In the genomic region with DNA sequence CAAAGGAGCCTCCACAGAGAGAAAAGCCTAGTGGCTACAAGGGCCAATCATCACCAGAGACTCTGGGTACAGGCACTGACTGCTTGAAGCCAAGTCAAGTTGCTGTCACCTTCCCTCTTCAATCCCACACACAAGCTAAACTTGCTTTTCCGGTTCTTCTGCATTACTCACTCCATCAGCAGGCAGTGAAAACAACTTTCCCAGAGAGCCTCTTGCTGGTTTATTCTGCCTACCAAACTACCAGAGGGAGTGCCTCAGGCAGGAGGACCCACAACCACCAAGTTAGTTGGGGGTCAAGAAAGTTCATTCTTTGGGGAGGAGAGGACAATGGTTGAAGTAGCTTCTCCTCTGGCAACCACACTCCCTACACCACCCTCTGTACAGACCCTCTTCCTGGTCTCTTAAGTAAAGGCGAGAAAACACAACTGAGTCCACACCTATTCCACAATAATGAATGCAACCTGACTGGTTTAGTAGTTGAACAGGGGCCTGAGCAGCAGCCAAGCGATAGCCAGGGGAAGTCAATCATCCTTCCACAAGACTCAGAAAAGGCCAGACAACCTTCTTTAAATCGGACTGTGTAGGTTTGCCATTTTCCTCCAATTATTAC, we compare ENCODE assay signal across 8 mouse cellular contexts. TPM values are rescaled to one million over a fixed set of nuclear protein-coding genes. Genes with fewer than 3 reads are reported as not detected.
DNase-seq lines count a peak whose midpoint lies in the region; ATAC-seq and TF ChIP-seq lines count a peak whose summit lies in the region.
"Had no signal": no experiment of that assay in that cellular context is flagged by ENCODE, and none has a peak within 500 bp of the region (broad histone marks: within the 10 kb centered on the region; RNA-seq: fewer than 3 reads in every experiment).

No protein-coding gene starts in this region.

- DNase-seq in brain, adult 2 months (ENCODE audit: low read depth, low spot score), result peak; percentile 68
- DNase-seq in kidney, adult 18-20 months, result peak; percentile 54
- DNase-seq in cerebellum, adult 9-11 months, result no peak
- DNase-seq in cerebellum, postnatal 36 days, result no peak
- DNase-seq in gastrocnemius, postnatal 25 days, result no peak

- TF ChIP-seq POLR2A in ES-Bruce4 (IDR thresholded peaks at IDR 0.05; ENCODE audit: insufficient read depth, low read length), result no peak

- H3K36me3 ChIP-seq in ES-Bruce4 (ENCODE audit: control insufficient read depth, insufficient read depth, low read length, poor library complexity, severe bottlenecking), result peaks cover 24% of the 10 kb centered on the region
- 0 out of 2 replicates have a peak, but pooled peaks cover 7% of the 10 kb centered on the region for H3K36me3 ChIP-seq in lung, embryonic 15.5 days

- no peaks in the 10 kb centered on the region for H3K27me3 ChIP-seq in ES-Bruce4 (ENCODE audit: control insufficient read depth, insufficient read depth, low read length, poor library complexity, severe bottlenecking)
- no peaks in the 10 kb centered on the region for H3K27me3 ChIP-seq in lung, embryonic 15.5 days
- H3K27me3 ChIP-seq: liver, embryonic 15.5 days had no signal

- H3K4me3 ChIP-seq in ES-Bruce4 (ENCODE audit: low read depth, low read length), result no peak overlapping the region
- no peak overlapping the region for H3K4me3 ChIP-seq in lung, embryonic 15.5 days
- H3K4me3 ChIP-seq: liver, embryonic 15.5 days had no signal

- no peak for TF ChIP-seq EP300 in ES-Bruce4 (IDR thresholded peaks at IDR 0.05; ENCODE audit: insufficient read depth, low read depth, low read length)

- 59% methylated on average over 4 of the region's 4 CpGs for WGBS in lung, embryonic 15.5 days

- TF ChIP-seq CTCF in ES-Bruce4 (IDR thresholded peaks at IDR 0.05; ENCODE audit: low read depth, low read length), result no peak

- H3K4me1 ChIP-seq in ES-Bruce4 (ENCODE audit: control insufficient read depth, insufficient read depth, low read length), result no peaks in the 10 kb centered on the region
- H3K4me1 ChIP-seq in lung, embryonic 15.5 days, result peaks cover 61% of the 10 kb centered on the region

- peak overlapping the region; percentile 84 for H3K27ac ChIP-seq in ES-Bruce4 (ENCODE audit: insufficient read depth, low read length)
- H3K27ac ChIP-seq in lung, embryonic 15.5 days, result peak overlapping the region; percentile 75
- H3K27ac ChIP-seq: liver, embryonic 15.5 days had no signal

- 0 out of 2 replicates have a peak overlapping the region, but pooled peaks have one; percentile 19 for H3K9ac ChIP-seq in ES-Bruce4 (ENCODE audit: low read depth, poor library complexity, severe bottlenecking)
- H3K9ac ChIP-seq in lung, embryonic 15.5 days, result no peak overlapping the region
- H3K9ac ChIP-seq: liver, embryonic 15.5 days had no signal

- peak; percentile 69 for ATAC-seq in lung, embryonic 15.5 days (ENCODE audit: borderline replicate concordance, extremely low read depth, low FRiP score, low TSS enrichment)

- H3K4me2 ChIP-seq in lung, embryonic 15.5 days, result peak overlapping the region; percentile 29
- H3K4me2 ChIP-seq: liver, embryonic 15.5 days had no signal

- no peaks in the 10 kb centered on the region for H3K9me3 ChIP-seq in ES-Bruce4 (replicated peaks; ENCODE audit: control insufficient read depth, insufficient read depth, low read length, poor library complexity, severe bottlenecking)
- no peaks in the 10 kb centered on the region for H3K9me3 ChIP-seq in lung, embryonic 15.5 days
- H3K9me3 ChIP-seq: liver, embryonic 15.5 days had no signal

RNA-seq across cellular contexts. Expression of a gene that starts 9.6 kb away (rescaled TPM):
- polyA plus RNA-seq in ES-Bruce4 (2011; ENCODE audit: insufficient read depth, insufficient read length, low read depth, missing spikeins), result 375 and 376 TPM in 2 replicates
- 724 and 743 TPM in 2 replicates for polyA plus RNA-seq in lung, embryonic 15.5 days (2015; fragmentation: Nextera tagmentation; extraction: Ambion mirVana)
- total RNA-seq in gastrocnemius, postnatal 25 days (2021), result 100 to 1,000 TPM; 193 to 199 TPM

RNA-seq across cellular contexts. Expression of a gene that starts 10.4 kb away (rescaled TPM):
- polyA plus RNA-seq in ES-Bruce4 (2011; ENCODE audit: insufficient read depth, insufficient read length, low read depth, missing spikeins), result 14.3 and 15.3 TPM in 2 replicates
- 31.9 and 32.3 TPM in 2 replicates for polyA plus RNA-seq in lung, embryonic 15.5 days (2015; fragmentation: Nextera tagmentation; extraction: Ambion mirVana)
- 1 to 10 TPM; 2.8 to 3.3 TPM for total RNA-seq in gastrocnemius, postnatal 25 days (2021)

RNA-seq across cellular contexts. Expression of a gene that starts 16.2 kb away (rescaled TPM):
- 41.7 and 48.2 TPM in 2 replicates for polyA plus RNA-seq in ES-Bruce4 (2011; ENCODE audit: insufficient read depth, insufficient read length, low read depth, missing spikeins)
- 89.6 and 92.6 TPM in 2 replicates for polyA plus RNA-seq in lung, embryonic 15.5 days (2015; fragmentation: Nextera tagmentation; extraction: Ambion mirVana)
- 10 to 100 TPM; 47.8 to 48.4 TPM for total RNA-seq in gastrocnemius, postnatal 25 days (2021)

RNA-seq across cellular contexts. Expression of a gene that starts 26.5 kb away (rescaled TPM):
- 54.0 and 54.9 TPM in 2 replicates for polyA plus RNA-seq in ES-Bruce4 (2011; ENCODE audit: insufficient read depth, insufficient read length, low read depth, missing spikeins)
- 131 and 141 TPM in 2 replicates for polyA plus RNA-seq in lung, embryonic 15.5 days (2015; fragmentation: Nextera tagmentation; extraction: Ambion mirVana)
- 10 to 100 TPM; 18.7 to 24.5 TPM for total RNA-seq in gastrocnemius, postnatal 25 days (2021)

RNA-seq across cellular contexts. Expression of a gene that starts 35.5 kb away (rescaled TPM):
- not detected in 2 replicates for polyA plus RNA-seq in ES-Bruce4 (2011; ENCODE audit: insufficient read depth, insufficient read length, low read depth, missing spikeins)
- polyA plus RNA-seq in lung, embryonic 15.5 days (2015; fragmentation: Nextera tagmentation; extraction: Ambion mirVana), result 0.56 and 0.60 TPM in 2 replicates
- under 1 TPM; 0.33 to 0.48 TPM for total RNA-seq in gastrocnemius, postnatal 25 days (2021)

Comparison
In these comparisons a context has a peak if more than half of its experiments do, and no peak if none do; other contexts are left out.
1. DNase-seq: peak in brain, adult 2 months (single experiment) and kidney, adult 18-20 months (single experiment); none in cerebellum, adult 9-11 months (single experiment), cerebellum, postnatal 36 days (0 of 2) and gastrocnemius, postnatal 25 days (single experiment).